ENCODE assay signal across 13 mouse cellular contexts in genomic region chr19:34022759-34023158, GRCm38 (mm10). TPM values are rescaled to one million over a fixed set of nuclear protein-coding genes. Genes with fewer than 3 reads are reported as not detected.
DNase-seq lines count a peak whose midpoint lies in the region; TF ChIP-seq lines count a peak whose summit lies in the region.
"Had no signal": no experiment of that assay in that cellular context is flagged by ENCODE, and none has a peak within 500 bp of the region (broad histone marks: within the 10 kb centered on the region; RNA-seq: fewer than 3 reads in every experiment).

No protein-coding gene starts in this region.

- 38% methylated on average over 3 of the region's 3 CpGs for WGBS in heart, adult 2 months

- H3K27me3 ChIP-seq in heart, adult 2 months (ENCODE audit: control insufficient read depth, insufficient read depth, low read length) = no peaks in the 10 kb centered on the region
- H3K27me3 ChIP-seq: midbrain, embryonic 12.5 days had no signal

- H3K27ac ChIP-seq in heart, adult 2 months = no peak overlapping the region
- H3K27ac ChIP-seq: midbrain, embryonic 12.5 days had no signal

- H3K4me1 ChIP-seq in heart, adult 2 months (ENCODE audit: control insufficient read depth, insufficient read depth, low read length) = no peaks in the 10 kb centered on the region
- H3K4me1 ChIP-seq: midbrain, embryonic 12.5 days had no signal

- H3K9ac ChIP-seq in heart, adult 2 months (ENCODE audit: low read depth, low read length) = no peak overlapping the region
- H3K9ac ChIP-seq: midbrain, embryonic 12.5 days had no signal

- H3K36me3 ChIP-seq in heart, adult 2 months (ENCODE audit: control insufficient read depth, insufficient read depth, low read length) = no peaks in the 10 kb centered on the region
- H3K36me3 ChIP-seq: midbrain, embryonic 12.5 days had no signal

- intact Hi-C loops in heart, adult 2 months (cut with DNase I) = loop anchor here (5.0 kb wide), 1 partner anchor 640 kb away; no protein-coding TSS in a partner anchor
- intact Hi-C loops in heart, postnatal 14 days (cut with DNase I) = loop anchor here (5.0 kb wide), 1 partner anchor 640 kb away; no protein-coding TSS in a partner anchor
- intact Hi-C loops in left cerebral cortex, postnatal 10 days (cut with DNase I) = no loop called here

- H3K79me2 ChIP-seq in heart, adult 2 months (replicated peaks; ENCODE audit: control insufficient read depth, insufficient read depth, low read length) = no peaks in the 10 kb centered on the region

- H3K4me3 ChIP-seq in heart, adult 2 months = no peak overlapping the region
- H3K4me3 ChIP-seq: midbrain, embryonic 12.5 days had no signal

- no peak for TF ChIP-seq POLR2A in heart, adult 2 months (IDR thresholded peaks at IDR 0.05; ENCODE audit: insufficient read depth, low read depth, low read length)

- TF ChIP-seq CTCF in heart, adult 2 months (IDR thresholded peaks at IDR 0.05) = peak; percentile 72

- no peak for TF ChIP-seq EP300 in heart, adult 2 months (IDR thresholded peaks at IDR 0.05; ENCODE audit: insufficient read depth, low read depth, low read length)

- no peak for DNase-seq in heart, adult 2 months
- no peak for DNase-seq in heart, postnatal 14 days
- peak; percentile 6 for DNase-seq in lung, postnatal 10 days
- no peak for DNase-seq in lung, postnatal 14 days
- peak; percentile 42 for DNase-seq in embryo, embryonic 10.5 days (ENCODE audit: low spot score)
- DNase-seq in c-Kit-positive CD71-positive TER-119-positive erythroid progenitor cells, embryonic 14.5 days (ENCODE audit: low spot score) = no peak
- DNase-seq in left cerebral cortex, postnatal 10 days (ENCODE audit: extremely low spot score in 1 of 2, low spot score in 2 of 2) = no peak
- DNase-seq in ovary, postnatal 10 days (ENCODE audit: low spot score) = no peak
- DNase-seq: left cerebral cortex, postnatal 4 days had no signal

RNA-seq across cellular contexts. Expression of gene Lipk, which starts 14.7 kb away (rescaled TPM):
- total RNA-seq in heart, adult 2 months (2021) = not detected
- not detected in 2 replicates for polyA plus RNA-seq in heart, adult 2 months (2012; rRNA removed)
- not detected for total RNA-seq in heart, postnatal 14 days (2021)
- total RNA-seq in left cerebral cortex, postnatal 10 days (2021) = under 1 TPM in 1 of 2 experiments, not detected in 1; 0.15 TPM
- total RNA-seq: heart, adult 18-20 months; left cerebral cortex, postnatal 4 days had no signal
- polyA plus RNA-seq: kidney, embryonic 14.5 days; midbrain, embryonic 12.5 days had no signal

RNA-seq across cellular contexts. Expression of gene Lipn, which starts 44.4 kb away (rescaled TPM):
- total RNA-seq in heart, adult 2 months (2021) = not detected
- not detected in 2 replicates for polyA plus RNA-seq in heart, adult 2 months (2012; rRNA removed)
- not detected for total RNA-seq in heart, postnatal 14 days (2021)
- not detected for total RNA-seq in left cerebral cortex, postnatal 10 days (2021)
- total RNA-seq: heart, adult 18-20 months; left cerebral cortex, postnatal 4 days had no signal
- polyA plus RNA-seq: kidney, embryonic 14.5 days; midbrain, embryonic 12.5 days; testis, adult 2 months had no signal

Comparison
In these comparisons a context has a peak if more than half of its experiments do, and no peak if none do; other contexts are left out.
1. DNase-seq: peak in lung, postnatal 10 days (single experiment) and embryo, embryonic 10.5 days (single experiment); none in heart, adult 2 months (0 of 2), heart, postnatal 14 days (0 of 2), lung, postnatal 14 days (single experiment), c-Kit-positive CD71-positive TER-119-positive erythroid progenitor cells, embryonic 14.5 days (single experiment), left cerebral cortex, postnatal 10 days (0 of 2) and ovary, postnatal 10 days (single experiment).